Mouse (Mus musculus) lung, postnatal 25 days (tissue): ENCODE data around the gene Otud7a.
"Not testable (repeated sequence)": the region's sequence is repeated elsewhere in the genome, so short reads cannot be mapped to it uniquely, and the experiment has no call there.

Source experiments
- DNase-seq: peaks from one replicate; pipeline ENCODE4 v3.0.0; 2022; ENCODE audit warnings: low spot score

Gene Otud7a

GRCm38 (mm10) chr7:63558918-63559317, 114.4 kb downstream of the Otud7a start:
- DNase-seq, result no peak

DNA sequence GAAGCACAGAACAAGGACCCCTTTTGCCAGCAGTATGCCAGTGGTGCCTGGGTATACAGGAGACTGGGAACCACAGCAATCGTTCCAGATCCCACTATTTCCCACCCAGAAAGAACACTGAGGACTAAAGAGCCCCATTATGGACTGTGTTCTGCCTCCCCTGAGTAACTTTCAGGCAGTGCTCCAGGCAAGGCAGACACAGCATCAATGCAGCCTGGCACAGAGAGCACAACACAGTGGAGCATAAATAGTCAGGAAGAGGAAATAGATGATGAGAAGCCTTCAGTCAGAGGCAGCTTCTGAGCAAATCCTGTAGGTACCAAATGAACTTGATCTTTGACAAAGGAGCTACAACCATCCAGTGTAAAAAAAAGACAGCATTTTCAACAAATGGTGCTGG, 115.1 kb downstream of the Otud7a start:
- DNase-seq, result no peak

DNA sequence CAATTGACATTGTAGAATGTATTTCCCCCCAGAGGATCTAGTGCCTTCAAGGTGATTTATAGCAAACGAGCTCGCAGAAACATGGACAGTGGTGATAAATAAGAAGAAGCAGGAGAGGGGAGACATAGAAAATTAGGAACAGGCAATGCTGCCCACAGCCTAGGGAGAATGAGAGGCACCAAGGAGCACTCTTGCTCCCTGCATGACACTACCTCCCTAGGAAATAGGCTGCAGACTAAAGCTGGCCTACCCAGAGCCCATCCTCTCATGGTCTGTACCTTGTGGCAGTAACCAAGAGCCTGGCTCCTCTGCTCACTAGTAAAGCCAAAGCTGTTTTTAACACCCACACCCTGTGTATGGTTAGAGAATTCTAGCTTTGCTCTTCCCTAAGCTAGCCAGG, 138.8 kb downstream of the Otud7a start:
- no peak for DNase-seq

GRCm38 (mm10) chr7:63586184-63586870, 141.8 kb downstream of the Otud7a start:
- no peak for DNase-seq

DNA sequence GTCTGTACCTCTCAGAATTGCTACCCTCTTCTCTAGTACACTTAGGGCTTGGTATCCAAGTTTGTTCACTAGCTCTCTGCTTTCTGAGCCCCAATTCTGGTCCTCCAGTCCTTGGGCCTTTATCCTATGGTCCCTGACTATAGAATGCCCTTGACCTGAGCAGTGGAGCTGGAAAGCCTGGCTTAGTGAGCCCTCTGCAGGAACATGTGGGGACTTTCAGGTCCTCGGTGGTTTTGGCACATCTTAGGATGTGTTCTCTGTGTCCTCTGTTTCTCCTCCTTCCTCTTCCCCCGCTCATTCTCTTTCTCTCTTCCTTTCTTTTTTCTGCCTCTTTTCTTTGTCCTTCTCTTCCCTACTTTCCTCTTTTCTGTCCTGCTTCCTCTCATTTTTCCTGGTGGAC, 145.8 kb downstream of the Otud7a start:
- DNase-seq, result no peak

GRCm38 (mm10) chr7:63591322-63591721, 146.8 kb downstream of the Otud7a start:
- DNase-seq, result no peak

- no peak for DNase-seq
Observed at GRCm38 (mm10) chr7:63592061-63592460, 147.5 kb downstream of the Otud7a start.

GRCm38 (mm10) chr7:63604827-63605226, 160.3 kb downstream of the Otud7a start:
- DNase-seq, result no peak

DNA sequence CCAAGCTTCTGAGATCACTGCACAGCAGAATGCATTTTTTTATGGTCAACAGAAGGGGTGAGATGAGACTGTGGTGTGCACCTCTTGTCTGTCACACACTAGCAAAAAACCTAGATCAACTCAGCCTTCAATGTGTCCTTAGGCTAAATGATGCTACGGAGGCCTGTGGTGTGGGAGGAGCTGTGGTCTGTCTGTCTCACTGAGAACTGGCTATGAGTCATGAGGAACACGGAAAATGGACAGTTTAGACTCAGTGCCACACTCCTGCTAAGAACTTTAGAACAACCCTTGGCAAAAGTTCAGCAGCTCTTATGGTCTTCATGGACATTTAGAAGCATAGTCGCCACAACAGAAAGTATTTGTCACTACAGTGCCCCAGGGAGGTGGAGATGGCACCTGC, 172.5 kb downstream of the Otud7a start:
- DNase-seq, result no peak

DNA sequence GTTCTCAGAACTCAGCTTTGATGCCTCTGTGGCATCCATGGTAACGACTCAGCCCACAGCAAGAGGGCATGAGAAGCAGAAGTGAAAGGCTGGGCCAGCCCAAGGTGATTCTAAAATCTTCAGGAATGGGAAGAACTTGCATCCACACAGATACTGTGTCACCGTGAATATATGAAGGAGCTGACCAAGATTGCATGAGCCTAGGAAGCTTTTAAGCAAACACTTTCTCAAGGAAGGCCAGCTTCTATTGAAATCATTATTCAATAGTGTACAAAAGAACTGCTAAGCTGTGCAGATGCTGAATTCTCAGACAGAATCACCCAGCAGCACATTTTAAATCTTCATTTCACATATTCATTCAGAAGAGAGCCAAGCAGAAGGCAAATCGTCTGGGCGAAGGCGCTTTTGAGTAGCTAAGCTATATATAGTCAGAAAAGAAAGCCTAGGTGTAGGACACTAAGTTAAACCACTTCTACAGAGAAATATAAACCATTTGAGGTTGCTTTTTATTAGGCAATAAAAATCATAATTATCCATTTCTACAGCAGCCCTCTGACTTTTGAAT, 176.3 kb downstream of the Otud7a start:
- DNase-seq, result no peak

GRCm38 (mm10) chr7:63637651-63638050, 193.1 kb downstream of the Otud7a start:
- DNase-seq, result no peak

GRCm38 (mm10) chr7:63644002-63644401, 199.5 kb downstream of the Otud7a start:
- DNase-seq, result no peak

- no peak for DNase-seq
Observed at GRCm38 (mm10) chr7:63647136-63647535, 202.6 kb downstream of the Otud7a start.

DNA sequence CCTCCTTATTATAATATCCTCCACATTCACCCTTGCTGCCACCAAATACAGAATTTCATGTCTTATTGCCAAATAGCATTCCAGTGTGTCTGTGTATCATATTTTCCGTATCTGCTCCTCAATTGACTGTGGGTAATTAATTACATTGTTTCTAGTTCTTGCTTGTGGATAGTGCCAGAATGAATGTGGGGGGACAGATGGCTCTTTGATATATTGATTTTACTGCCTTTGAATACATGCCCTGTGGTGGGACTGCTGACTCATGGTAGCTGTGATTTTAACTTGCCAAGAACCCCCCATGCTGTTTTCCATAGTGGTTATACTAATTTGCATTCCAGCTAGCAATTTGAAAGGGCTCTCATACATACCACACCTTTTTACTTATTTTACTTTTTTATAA, 215.7 kb downstream of the Otud7a start:
- no peak for DNase-seq

- no peak for DNase-seq
Observed at GRCm38 (mm10) chr7:63662757-63663156, 218.2 kb downstream of the Otud7a start.

- DNase-seq, result no peak
Observed at GRCm38 (mm10) chr7:63665496-63665895, 220.9 kb downstream of the Otud7a start.

GRCm38 (mm10) chr7:63667986-63668741, 223.6 kb downstream of the Otud7a start:
- no peak for DNase-seq

GRCm38 (mm10) chr7:63668951-63669350, 224.4 kb downstream of the Otud7a start:
- DNase-seq, result no peak

GRCm38 (mm10) chr7:63670911-63671310, 226.4 kb downstream of the Otud7a start:
- not testable (repeated sequence) for DNase-seq

GRCm38 (mm10) chr7:63671904-63672303, 227.4 kb downstream of the Otud7a start:
- peak; percentile 26 for DNase-seq

DNA sequence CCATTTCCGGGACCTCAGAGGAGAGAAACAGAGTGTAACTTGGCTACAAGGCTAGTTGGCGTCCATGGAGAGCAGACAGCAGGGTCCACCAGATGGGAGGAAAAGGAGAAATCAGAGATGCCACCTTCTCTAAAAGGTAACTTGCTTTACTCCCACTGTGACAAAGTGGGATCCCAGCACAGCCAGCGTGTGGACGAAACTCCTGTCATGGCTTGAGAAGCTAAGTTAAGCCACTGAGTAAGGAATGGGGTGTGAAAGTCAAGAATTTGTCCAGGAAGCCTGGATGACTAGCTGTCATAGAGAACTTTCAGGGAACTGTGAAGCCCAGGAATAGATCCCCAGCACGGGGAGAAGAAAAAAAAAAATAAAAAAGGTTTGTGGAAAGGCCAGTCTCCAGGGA, 232.1 kb downstream of the Otud7a start:
- no peak for DNase-seq

GRCm38 (mm10) chr7:63677149-63677548, 232.6 kb downstream of the Otud7a start:
- DNase-seq, result no peak

DNA sequence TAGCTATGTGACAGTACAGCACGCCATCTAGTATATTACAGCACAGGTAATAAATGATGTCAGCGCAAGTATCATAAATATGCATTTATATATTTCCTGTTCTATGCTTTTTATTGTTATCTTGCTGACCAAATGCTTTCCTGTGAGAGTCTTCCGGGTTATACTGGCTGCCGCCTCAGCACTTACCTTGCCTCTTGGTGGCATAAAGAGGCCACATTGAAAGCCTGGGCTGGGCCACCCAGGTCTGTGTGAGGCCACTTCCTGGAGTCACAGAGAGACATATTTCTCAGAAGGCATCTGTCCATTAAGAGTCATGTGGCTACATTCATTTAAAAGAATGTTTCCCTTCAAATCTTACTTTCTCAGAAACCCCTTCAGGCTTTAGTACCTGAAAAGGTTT, 242.5 kb downstream of the Otud7a start:
- DNase-seq, result no peak
